Mouse (Mus musculus) left cerebral cortex, postnatal 4 days (tissue): Measurements from ENCODE around the gene Gm28510. TPM values are rescaled to one million over a fixed set of nuclear protein-coding genes. Genes with fewer than 3 reads are reported as not detected.
"Not testable (repeated sequence)": the region's sequence is repeated elsewhere in the genome, so short reads cannot be mapped to it uniquely, and the experiment has no call there.

Experiments
- DNase-seq: peaks from one replicate; pipeline ENCODE4 v3.0.0-alpha.2; 2022
- intact Hi-C: fragments of 180-260 bp; cut with DNase I; formaldehyde crosslinking; loops from one replicate; pipeline ENCODE4 v1.15.1; 2025
- total RNA-seq, 2 experiments: library from RNA; stranded (reverse); gene quantifications; 2 replicates each; pipeline ENCODE4 v1.2.3; 2021

Gene Gm28510
- total RNA-seq: not detected

DNA sequence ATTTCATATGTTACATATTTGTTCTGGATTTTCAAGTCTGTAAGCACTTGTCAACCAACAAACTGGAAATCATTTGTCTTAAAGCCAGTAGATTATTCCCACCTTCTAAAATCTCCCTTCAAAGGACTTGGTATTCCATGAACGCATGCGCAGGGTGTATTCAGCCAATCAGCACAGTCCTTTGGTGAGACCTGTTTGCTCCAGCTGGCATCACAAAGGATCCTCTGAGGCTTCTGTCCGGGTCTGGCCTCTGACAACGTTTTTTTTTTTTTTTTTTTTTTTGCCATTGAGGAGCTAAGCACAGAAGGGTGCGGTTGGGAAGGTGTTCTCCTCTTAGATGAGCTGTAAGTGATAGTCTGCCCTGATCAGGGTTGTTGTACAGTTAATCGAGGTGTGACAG lies at the start of gene Gm28510:
Gm28510 (plus strand) TSS at position 301 of the 400 bp plus-strand sequence.
- DNase-seq, intact Hi-C loops: not testable (repeated sequence)

Other genes starting within 250 kb of the Gm28510 start
- not detected for gene Gm20834, start 88.1 kb upstream of the Gm28510 start, total RNA-seq
- gene Gm20737, start 123.3 kb downstream of the Gm28510 start, total RNA-seq: not detected
- not detected for gene Gm21775, start 140.7 kb downstream of the Gm28510 start, total RNA-seq
- gene Gm21900, start 203.6 kb downstream of the Gm28510 start, total RNA-seq: not detected